Mouse (Mus musculus): ENCODE measurements around the gene Gan. TPM values are rescaled to one million over a fixed set of nuclear protein-coding genes. Genes with fewer than 3 reads are reported as not detected.
A peak's percentile ranks its signal among the peaks of the same experiment; 100 is the strongest.

The Gan gene
- polyA plus RNA-seq, 1 experiment from 2014 or later: 3.3 TPM

DNA sequence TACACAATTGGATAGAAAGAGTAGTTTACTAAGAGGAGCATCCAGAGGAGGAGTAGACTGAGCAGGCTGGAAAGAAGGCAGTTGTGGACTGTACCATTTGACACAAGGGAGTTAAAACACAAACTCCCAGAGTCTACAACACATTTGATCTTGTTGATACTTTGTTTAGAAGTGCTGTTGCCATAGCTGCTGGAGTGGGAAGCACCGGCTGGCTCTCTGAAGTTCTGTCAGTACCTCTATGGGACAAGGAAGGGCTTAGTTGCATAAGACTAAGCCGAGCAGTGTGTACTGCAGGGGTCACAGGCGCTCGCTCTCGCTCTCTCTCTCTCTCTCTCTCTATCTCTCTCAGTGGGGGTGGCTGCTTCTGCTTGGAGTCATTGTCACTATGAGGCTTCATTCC, 16.6 kb downstream of the Gan start:
- no peak for TF ChIP-seq CTCF (IDR thresholded peaks at IDR 0.05)
- peak; percentile 65 for DNase-seq (ENCODE audit: low spot score)
- ATAC-seq: peak; percentile 34
- H3K4me1 ChIP-seq (ENCODE audit: insufficient read depth, low read depth, low read length): peaks cover 4% of the 10 kb centered on the region
- no peaks in the 10 kb centered on the region for H3K36me3 ChIP-seq (ENCODE audit: insufficient read depth, low read length)
- H3K4me2 ChIP-seq (replicated peaks; ENCODE audit: low read depth, low read length): no peak overlapping the region
- 70% methylated on average over 5 of the region's 5 CpGs for WGBS
- no peaks in the 10 kb centered on the region for H3K9me3 ChIP-seq (ENCODE audit: low read length)
- no peak overlapping the region for H3K27ac ChIP-seq (ENCODE audit: low read length)
- no peak overlapping the region for H3K9ac ChIP-seq (replicated peaks; ENCODE audit: low read depth)
- H3K4me3 ChIP-seq (ENCODE audit: low read depth, low read length): no peak overlapping the region
- no peaks in the 10 kb centered on the region for H3K27me3 ChIP-seq (replicated peaks; ENCODE audit: insufficient read depth, low read length)

DNA sequence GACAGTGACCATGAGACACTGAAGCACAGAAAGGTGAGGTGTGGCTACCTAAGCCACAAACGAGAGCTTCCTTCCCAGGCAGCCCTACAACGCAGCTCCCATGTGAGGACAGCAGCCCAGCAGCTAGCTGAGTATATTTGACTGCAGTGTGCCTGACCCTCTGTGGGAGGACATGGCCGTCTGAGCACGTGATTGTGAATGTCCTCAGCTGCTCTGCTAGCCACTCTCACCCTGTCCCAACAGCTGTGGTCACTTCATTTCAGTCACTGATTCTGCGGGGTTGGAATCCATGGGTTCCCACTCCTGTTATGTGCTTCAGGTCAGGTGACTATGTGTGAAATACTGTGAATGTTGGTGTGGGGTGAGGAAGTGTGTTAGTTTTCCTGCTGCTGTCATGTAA, 18.4 kb downstream of the Gan start:
- H3K4me2 ChIP-seq (replicated peaks; ENCODE audit: low read depth, low read length): no peak overlapping the region
- H3K9me3 ChIP-seq (ENCODE audit: low read length): no peaks in the 10 kb centered on the region
- DNase-seq (ENCODE audit: low spot score) (peak; percentile 75), ATAC-seq (peak; percentile 62)
- 49% methylated on average over 5 of the region's 5 CpGs for WGBS
- TF ChIP-seq CTCF (IDR thresholded peaks at IDR 0.05) (no peak), EP300 (IDR thresholded peaks at IDR 0.05) (no peak)
- H3K27me3 ChIP-seq (replicated peaks; ENCODE audit: insufficient read depth, low read length): no peaks in the 10 kb centered on the region
- H3K4me1 ChIP-seq (ENCODE audit: insufficient read depth, low read depth, low read length): peaks cover 4% of the 10 kb centered on the region
- H3K4me3 ChIP-seq (ENCODE audit: low read depth, low read length): no peak overlapping the region
- H3K36me3 ChIP-seq (ENCODE audit: insufficient read depth, low read length): no peaks in the 10 kb centered on the region
- no peak overlapping the region for H3K9ac ChIP-seq (replicated peaks; ENCODE audit: low read depth)
- peak overlapping the region; percentile 52; the same call in 1 of the 2 replicates for H3K27ac ChIP-seq (ENCODE audit: low read length)

DNA sequence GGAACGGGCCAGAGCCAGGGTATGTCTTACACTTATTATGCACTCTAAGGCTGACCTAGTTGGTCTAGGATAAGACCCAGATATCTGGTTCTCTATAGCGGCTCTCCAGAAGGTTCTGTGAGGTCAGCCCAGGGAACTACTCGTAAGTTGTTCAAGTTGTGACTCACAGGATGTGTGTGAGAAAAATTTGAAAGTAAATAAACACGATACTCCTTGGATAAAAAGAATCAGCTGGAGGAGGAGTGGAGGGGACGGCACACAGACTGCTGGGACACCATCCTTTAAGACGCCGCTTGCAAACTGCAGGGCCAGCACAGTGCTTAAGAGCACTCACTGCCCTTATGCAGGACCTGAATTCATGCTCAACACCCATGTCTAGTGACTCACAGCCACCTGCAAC, 19.3 kb downstream of the Gan start:
- TF ChIP-seq EP300 (IDR thresholded peaks at IDR 0.05) (peak; percentile 79), CTCF (IDR thresholded peaks at IDR 0.05) (no peak)
- WGBS: 50% methylated on average over 7 of the region's 7 CpGs
- H3K36me3 ChIP-seq (ENCODE audit: insufficient read depth, low read length): no peaks in the 10 kb centered on the region

DNA sequence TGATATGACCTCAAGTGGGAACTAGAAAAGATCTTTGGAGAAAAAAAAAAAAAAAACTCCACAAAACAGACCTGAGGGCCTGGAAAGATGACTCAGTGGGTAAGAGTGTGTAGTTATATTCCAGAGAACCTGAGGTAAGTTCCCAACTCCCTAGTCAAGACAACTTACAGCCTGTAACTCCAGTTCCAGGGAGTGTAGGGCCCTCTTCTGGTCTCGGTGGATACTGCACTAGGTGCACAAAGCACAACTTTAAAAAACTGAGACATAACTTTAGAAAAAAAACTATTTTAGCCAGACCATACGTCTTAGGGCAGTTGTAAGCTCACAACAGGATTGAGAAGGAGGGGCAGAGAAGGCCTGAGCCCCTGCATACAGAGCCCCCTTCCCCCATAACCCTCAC, 20.1 kb downstream of the Gan start:
- WGBS: 76% methylated on average over 2 of the region's 2 CpGs
- TF ChIP-seq CTCF (IDR thresholded peaks at IDR 0.05) (peak; percentile 40), EP300 (IDR thresholded peaks at IDR 0.05) (no peak)

More for the DNA sequence above, 19.3 kb downstream of the Gan start:
- Histone ChIP-seq H3K4me2 (replicated peaks; ENCODE audit: low read depth, low read length) (no peak overlapping the region), H3K27me3 (replicated peaks; ENCODE audit: insufficient read depth, low read length) (no peaks in the 10 kb centered on the region), H3K27ac (ENCODE audit: low read length) (peak overlapping the region; percentile 64; the same call in 1 of the 2 replicates), H3K4me1 (ENCODE audit: insufficient read depth, low read depth, low read length) (peaks cover 4% of the 10 kb centered on the region), H3K9ac (replicated peaks; ENCODE audit: low read depth) (no peak overlapping the region), H3K9me3 (ENCODE audit: low read length) (no peaks in the 10 kb centered on the region), H3K4me3 (ENCODE audit: low read depth, low read length) (no peak overlapping the region)
- DNase-seq (ENCODE audit: low spot score) (peak; percentile 71), ATAC-seq (peak; percentile 49)

DNA sequence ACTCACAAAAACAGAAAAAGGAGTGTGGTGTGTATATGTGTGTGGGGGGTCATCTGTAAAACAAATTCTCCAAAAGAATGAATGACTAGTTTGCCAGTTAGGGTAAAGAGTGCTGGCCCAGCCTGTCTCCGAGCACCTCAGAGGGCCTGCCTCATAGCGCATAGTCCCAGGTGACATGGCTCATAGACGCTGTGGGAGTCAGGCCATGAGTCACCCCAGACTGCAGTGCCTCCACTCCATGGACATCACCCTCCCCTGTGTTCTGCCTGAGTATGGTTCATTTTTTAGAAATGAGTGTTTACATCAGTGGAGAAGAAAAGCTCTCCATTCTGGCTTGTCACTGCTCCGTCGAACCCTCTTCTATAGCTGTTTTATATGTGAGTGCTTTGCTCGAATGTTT, 20.7 kb downstream of the Gan start:
- ATAC-seq (peak; percentile 72), DNase-seq (ENCODE audit: low spot score) (peak; percentile 53)
- Histone ChIP-seq H3K9ac (replicated peaks; ENCODE audit: low read depth) (no peak overlapping the region), H3K4me2 (replicated peaks; ENCODE audit: low read depth, low read length) (no peak overlapping the region), H3K4me1 (ENCODE audit: insufficient read depth, low read depth, low read length) (peaks cover under 1% of the 10 kb centered on the region), H3K9me3 (ENCODE audit: low read length) (no peaks in the 10 kb centered on the region), H3K27ac (ENCODE audit: low read length) (peak overlapping the region; percentile 64), H3K27me3 (replicated peaks; ENCODE audit: insufficient read depth, low read length) (no peaks in the 10 kb centered on the region), H3K4me3 (ENCODE audit: low read depth, low read length) (no peak overlapping the region), H3K36me3 (ENCODE audit: insufficient read depth, low read length) (0 out of 2 replicates have a peak, but pooled peaks cover 2% of the 10 kb centered on the region)
- WGBS: 54% methylated on average over 6 of the region's 6 CpGs
- TF ChIP-seq CTCF (IDR thresholded peaks at IDR 0.05): no peak
- TF ChIP-seq EP300 (IDR thresholded peaks at IDR 0.05): peak; percentile 46; the same call in 1 of the 2 replicates

More for the DNA sequence above, 20.1 kb downstream of the Gan start:
- peaks cover 4% of the 10 kb centered on the region for H3K4me1 ChIP-seq (ENCODE audit: insufficient read depth, low read depth, low read length)
- peak overlapping the region; percentile 64 for H3K27ac ChIP-seq (ENCODE audit: low read length)
- ATAC-seq: no peak
- no peak for DNase-seq (ENCODE audit: low spot score)
- no peak overlapping the region for H3K4me3 ChIP-seq (ENCODE audit: low read depth, low read length)
- no peak overlapping the region for H3K4me2 ChIP-seq (replicated peaks; ENCODE audit: low read depth, low read length)
- H3K27me3 ChIP-seq (replicated peaks; ENCODE audit: insufficient read depth, low read length): no peaks in the 10 kb centered on the region
- no peaks in the 10 kb centered on the region for H3K9me3 ChIP-seq (ENCODE audit: low read length)
- no peak overlapping the region for H3K9ac ChIP-seq (replicated peaks; ENCODE audit: low read depth)
- no peaks in the 10 kb centered on the region for H3K36me3 ChIP-seq (ENCODE audit: insufficient read depth, low read length)

DNA sequence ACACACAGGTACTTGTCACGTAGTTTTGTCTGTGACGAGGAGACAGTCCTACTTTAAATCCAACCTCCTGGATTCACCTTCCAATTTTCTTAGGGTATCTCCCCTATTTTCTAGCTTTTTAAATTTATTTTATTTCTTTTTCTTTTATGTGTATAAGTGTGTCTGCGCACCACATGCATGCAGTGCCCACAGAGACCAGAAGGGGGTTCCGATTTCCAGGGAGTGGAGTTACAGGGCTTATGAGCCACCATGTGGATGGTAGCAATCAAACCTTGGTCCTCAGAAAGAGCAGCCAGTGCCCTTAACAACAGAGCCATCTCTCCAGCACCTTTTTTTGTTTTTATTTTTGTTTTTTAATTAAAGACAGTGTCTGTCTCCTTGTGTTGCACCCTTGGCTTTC, 24.8 kb downstream of the Gan start:
- DNase-seq (ENCODE audit: low spot score): no peak
- TF ChIP-seq EP300 (IDR thresholded peaks at IDR 0.05) (no peak), CTCF (IDR thresholded peaks at IDR 0.05) (peak; percentile 51)
- H3K4me1 ChIP-seq (ENCODE audit: insufficient read depth, low read depth, low read length): no peaks in the 10 kb centered on the region
- WGBS: 98% methylated on average over 4 of the region's 4 CpGs
- no peak overlapping the region for H3K4me3 ChIP-seq (ENCODE audit: low read depth, low read length)
- ATAC-seq: no peak
- H3K27ac ChIP-seq (ENCODE audit: low read length): no peak overlapping the region
- H3K4me2 ChIP-seq (replicated peaks; ENCODE audit: low read depth, low read length): no peak overlapping the region
- 0 out of 2 replicates have a peak, but pooled peaks cover 22% of the 10 kb centered on the region for H3K36me3 ChIP-seq (ENCODE audit: insufficient read depth, low read length)
- H3K9ac ChIP-seq (replicated peaks; ENCODE audit: low read depth): no peak overlapping the region
- H3K27me3 ChIP-seq (replicated peaks; ENCODE audit: insufficient read depth, low read length): no peaks in the 10 kb centered on the region
- H3K9me3 ChIP-seq (ENCODE audit: low read length): no peaks in the 10 kb centered on the region

Data from lung, postnatal 0 days (tissue).